Mouse (Mus musculus): ENCODE results near the gene Krtap7-1.
A peak's percentile ranks its signal among the peaks of the same experiment; 100 is the strongest.

The Krtap7-1 gene

DNA sequence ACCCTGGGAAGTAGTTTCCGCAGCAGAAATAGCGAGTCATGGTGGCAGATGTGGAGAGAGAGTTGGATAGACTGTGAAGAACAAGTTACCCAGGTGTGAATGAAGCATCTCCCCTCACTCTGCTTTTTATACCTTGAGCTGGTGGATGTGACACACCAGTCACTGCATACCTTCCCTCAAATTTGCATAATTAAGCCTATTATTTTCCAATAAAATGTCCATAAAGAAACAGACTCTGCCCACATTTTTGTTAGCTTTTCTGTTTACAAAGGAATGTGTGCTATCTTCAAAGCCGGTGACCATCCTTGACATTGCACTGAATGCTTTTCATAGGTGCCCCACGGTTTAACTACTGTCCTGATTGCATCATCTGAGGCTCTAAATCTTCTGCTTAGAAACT lies at the start of gene Krtap7-1:
TSS of gene Krtap7-1 (minus strand) at position 101 of the 400 bp plus-strand sequence.
- peak; percentile 11 to 57 for DNase-seq (ENCODE audit: inconsistent age in 2 of 2, low spot score in 1 of 2)

DNA sequence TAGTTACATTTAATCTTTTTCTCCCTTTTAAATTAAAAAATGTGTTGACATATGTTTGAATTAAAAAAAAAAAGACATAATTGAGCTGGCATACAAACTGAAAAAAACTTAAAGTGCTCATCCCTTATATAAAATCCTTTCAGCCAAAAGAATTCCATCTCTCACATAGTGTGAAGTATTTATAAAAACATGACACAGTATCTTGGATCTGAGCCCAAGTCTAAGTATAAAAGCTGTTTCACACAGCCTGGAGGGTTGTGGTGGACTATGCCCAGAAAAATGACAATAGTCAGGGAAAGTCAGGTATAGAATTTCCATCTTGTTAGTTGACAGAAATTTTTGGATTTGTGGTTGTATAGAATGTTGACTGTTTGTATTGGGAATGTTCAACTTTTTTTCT lies 42.2 kb upstream of the Krtap7-1 start:
- DNase-seq (ENCODE audit: inconsistent age in 2 of 2, low spot score in 1 of 2) = no peak

DNA sequence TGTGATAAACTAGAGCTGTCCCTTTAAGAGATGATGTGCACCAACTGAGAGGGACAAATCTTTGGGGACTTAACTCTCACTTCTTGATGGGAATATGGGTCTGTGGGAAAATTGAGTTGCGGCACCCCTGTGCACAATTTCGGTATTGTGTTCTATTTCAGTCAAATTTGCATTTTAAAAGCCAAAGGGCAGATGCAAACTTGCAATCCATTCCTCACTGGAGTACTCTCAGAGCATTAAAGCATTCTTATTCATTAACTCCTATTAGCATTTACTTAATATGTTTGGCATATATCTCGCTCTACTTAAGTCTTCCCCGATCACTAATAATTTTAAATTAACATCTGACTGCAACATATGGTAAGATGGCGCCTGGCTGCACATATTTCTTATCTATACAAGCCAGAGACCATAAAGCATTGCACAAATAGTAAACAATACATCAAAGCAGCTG lies 29.9 kb upstream of the Krtap7-1 start:
- no peak for DNase-seq (ENCODE audit: inconsistent age in 2 of 2, low spot score in 1 of 2)

DNA sequence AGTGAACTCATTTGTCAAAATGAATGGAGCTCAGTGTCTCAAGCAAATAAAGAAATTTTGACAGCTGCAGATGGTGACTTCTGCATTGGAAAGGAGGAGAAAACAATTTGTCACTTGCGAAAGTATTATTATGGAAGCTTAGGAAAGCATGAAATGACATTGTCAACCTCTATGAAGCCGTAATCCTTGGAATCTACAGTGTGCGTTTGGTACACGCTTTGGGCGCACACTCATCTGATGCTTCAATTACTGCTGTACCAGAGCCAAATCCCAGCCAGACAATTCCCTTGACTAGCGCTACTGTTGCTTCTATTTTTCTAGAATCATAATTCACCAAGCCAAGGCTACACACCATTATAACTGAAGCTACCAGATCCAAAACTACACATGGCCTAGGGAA lies 29.2 kb upstream of the Krtap7-1 start:
- DNase-seq (ENCODE audit: inconsistent age in 2 of 2, low spot score in 1 of 2) = no peak

DNA sequence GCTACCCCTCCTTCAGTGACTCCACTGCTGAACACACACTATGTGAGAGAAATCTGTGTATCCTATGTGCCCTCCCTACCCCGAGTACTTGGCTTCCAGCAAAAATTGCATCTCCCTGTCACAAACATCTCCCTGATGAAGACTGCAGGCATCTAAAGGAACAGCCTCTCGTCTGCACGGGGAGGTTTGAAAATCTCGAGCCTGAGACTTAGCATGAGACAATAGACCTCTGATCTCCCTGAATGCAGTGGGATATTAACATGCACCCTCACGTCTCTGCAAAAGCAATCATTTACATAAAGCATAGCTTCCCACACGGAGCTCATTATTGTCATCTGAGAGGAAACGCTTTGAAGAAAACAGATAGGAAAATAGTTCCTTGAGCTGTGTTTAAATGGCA lies 22.4 kb upstream of the Krtap7-1 start:
- DNase-seq (ENCODE audit: inconsistent age in 2 of 2, low spot score in 1 of 2) = no peak

DNA sequence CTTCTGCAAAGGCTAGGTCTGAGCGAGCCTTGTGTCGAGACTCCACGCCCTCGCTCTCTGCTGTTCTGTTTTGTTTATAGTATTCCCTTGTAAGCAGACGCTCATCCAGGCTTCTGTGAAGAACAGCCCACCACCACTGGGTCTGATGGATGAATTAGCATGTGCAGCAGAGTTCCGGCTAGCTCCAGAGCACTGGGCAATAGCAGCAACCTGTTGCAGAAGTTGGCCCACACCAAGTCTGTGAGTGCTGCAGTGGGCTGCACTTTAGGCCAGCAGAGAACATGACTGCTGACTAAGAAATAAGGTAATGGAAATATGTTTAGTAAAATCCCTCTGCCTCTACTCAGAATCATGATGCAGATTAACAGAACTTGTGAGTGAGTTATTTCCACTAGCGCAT lies 21.7 kb upstream of the Krtap7-1 start:
- DNase-seq (ENCODE audit: inconsistent age in 2 of 2, low spot score in 1 of 2) = no peak

DNA sequence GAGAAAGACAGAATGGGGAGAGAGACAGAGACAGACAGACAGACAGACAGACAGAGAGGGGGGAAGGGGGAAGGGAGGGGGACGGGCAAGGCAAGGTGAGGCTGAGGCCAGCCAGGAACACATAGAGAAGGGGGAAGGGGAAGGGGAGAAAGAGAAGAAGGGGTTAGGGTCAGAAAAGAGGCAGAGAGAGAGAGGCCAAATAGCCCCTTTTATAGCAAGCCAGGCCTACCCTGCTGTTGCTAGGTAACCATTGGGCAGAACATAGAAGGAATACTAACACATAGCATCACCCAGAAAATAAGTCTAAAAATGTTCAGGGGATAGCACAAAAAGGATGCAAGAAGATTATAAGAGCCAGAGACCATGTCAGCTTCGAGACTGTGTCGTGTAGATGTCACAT lies 20.3 kb upstream of the Krtap7-1 start:
- DNase-seq (ENCODE audit: inconsistent age in 2 of 2, low spot score in 1 of 2) = no peak

DNA sequence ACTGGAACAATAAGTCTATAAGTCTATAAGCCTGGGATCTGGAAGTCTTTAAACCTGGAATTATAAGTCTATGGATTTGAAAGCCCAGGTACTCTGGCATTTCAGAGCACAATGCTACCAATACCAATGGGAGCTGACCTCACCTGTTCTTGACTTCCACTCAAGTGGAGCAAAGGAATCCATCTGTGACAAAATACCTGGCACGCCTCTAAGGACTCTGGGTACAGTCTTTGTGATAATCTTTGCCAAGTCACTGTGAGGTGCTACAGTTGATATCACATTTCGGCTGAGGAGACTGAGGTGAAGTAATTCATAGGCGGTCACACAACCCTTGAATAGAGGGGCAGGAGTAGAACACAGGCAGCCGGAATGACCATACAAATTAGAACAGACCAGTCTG lies 12.9 kb upstream of the Krtap7-1 start:
- no peak for DNase-seq (ENCODE audit: inconsistent age in 2 of 2, low spot score in 1 of 2)

DNA sequence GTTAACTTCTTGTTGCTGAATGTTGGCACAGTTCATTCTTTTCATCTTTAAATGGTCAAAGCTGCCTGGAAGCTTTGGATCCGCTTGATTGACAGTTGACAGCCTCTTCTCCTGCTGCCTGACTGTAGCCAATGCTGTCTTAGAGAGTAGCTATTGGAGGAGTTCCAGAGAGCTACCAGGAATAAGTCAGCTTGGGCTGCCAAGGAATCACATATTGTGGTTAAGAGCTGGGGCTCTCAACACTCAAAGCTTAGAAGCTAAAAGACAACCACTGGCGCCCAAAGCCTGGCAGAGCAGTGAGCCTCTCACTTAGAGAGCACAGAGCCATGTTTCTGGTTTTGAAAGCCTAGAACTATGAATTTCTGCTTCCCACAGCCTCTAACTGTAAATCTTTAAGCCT lies 12.4 kb upstream of the Krtap7-1 start:
- DNase-seq (ENCODE audit: inconsistent age in 2 of 2, low spot score in 1 of 2) = no peak

DNA sequence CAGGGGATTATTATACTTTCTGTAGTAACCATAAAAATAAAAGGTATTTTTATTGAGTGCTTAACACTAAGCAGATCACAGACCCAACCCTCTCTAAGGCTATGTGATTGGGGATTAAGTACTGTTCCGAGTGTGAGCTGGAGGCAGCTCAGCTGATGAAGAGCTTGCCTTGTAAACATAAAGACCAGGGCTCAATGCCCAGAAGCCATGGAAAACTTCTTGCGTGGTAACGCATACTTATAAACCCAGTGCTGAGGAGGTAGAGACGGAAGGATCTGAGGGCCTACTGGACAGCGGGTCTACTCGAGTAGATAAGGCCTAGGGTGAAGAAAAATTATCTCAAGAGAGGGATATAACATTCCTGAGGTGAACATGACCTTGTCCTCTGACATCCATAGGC lies 12.0 kb upstream of the Krtap7-1 start:
- DNase-seq (ENCODE audit: inconsistent age in 2 of 2, low spot score in 1 of 2) = no peak

DNA sequence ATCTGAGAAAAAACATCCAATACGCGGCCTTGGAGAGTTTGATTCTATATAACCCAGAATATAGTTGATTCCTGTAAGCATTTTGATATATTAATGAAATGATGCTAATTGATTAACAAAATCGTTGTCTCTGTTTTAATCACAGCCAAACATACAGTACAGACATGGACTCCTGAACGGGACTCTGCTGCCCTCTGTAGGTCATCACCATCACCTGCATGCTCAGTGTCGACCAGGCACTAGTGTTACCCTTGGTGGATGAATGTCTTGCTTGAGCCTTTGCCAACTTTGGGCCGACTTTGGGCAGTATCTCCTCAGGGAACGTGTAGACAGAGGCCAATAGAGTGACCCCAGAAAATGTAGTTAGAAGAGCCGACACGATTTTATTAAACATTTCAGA lies 9.5 kb upstream of the Krtap7-1 start:
- DNase-seq (ENCODE audit: inconsistent age in 2 of 2, low spot score in 1 of 2) = peak; percentile 60 to 83

DNA sequence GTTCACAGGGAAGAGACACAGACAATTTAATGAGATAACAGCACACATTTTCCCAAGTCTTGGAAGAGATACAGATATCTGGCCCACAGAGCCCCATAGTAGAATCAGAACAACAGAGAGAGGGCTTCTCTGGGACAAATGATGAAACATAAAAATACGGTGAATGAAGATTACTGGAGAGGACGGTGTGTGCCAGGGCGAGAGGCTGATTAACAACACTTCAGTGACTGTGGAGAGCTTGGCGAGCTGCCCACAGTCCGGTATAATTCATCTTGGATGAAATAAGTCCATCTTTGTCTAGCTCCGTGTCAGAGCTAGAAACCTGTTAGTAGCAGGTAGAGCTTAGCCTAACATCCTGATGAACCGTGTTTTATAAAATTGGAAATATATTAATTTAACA lies 5.3 kb upstream of the Krtap7-1 start:
- no peak for DNase-seq (ENCODE audit: inconsistent age in 2 of 2, low spot score in 1 of 2)

DNA sequence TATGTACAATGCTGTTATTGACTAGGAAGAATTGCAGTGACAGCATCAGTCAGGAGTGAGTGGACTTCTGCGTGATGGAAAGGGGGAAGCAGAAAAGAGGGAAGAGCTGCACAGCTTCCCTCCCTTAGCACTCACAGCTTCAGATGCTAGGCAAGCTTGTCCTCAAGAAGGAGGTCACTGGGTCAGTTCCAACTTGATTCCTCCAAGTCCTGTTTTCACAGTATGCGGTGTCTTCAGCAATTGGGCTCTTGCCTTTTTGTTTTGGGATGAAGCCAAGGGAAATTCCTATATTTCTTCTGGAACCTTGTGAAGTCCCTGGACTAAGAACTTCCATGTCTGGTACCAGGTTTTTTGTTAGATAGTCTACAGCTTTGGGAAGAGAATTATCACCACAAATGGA lies 4.6 kb downstream of the Krtap7-1 start:
- DNase-seq (ENCODE audit: inconsistent age in 2 of 2, low spot score in 1 of 2) = no peak

DNA sequence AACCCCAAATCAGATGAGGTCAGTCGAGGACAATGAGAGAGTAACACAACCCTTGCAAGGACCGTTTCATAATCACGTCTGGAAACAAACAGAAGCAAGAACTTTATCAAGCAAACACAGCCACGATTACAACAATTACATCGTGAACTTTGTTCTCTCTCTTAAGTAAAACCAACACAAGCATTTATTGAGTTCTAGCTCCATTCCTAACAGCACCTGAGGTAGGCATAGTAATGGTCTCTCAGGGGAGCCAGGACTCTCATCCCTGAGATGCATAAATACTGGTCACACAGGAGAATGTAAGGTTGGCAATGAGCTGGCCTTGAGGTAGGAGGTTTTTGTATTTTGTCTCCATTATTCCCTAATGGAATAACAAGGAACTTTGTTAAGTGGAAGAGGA lies 6.3 kb downstream of the Krtap7-1 start:
- no peak for DNase-seq (ENCODE audit: inconsistent age in 2 of 2, low spot score in 1 of 2)

DNA sequence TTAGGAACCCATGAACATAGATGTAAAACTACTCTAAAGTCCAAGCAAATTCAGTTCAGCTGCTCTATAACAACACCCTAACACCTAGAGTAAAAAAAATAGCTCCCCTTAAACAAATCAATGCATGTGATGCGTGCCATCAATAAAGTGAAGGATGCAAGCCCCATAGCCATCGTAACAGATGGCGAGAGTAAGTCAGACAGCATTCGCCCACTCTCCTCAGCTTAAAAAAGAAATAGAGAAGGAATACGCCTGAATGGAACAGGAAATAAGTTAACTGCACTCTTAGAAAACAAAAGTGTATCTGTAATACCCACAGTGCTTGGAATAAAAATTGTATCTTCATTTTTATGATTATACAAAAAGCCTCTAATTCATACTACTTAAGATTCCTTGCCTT lies 11.1 kb downstream of the Krtap7-1 start:
- no peak for DNase-seq (ENCODE audit: inconsistent age in 2 of 2, low spot score in 1 of 2)

DNA sequence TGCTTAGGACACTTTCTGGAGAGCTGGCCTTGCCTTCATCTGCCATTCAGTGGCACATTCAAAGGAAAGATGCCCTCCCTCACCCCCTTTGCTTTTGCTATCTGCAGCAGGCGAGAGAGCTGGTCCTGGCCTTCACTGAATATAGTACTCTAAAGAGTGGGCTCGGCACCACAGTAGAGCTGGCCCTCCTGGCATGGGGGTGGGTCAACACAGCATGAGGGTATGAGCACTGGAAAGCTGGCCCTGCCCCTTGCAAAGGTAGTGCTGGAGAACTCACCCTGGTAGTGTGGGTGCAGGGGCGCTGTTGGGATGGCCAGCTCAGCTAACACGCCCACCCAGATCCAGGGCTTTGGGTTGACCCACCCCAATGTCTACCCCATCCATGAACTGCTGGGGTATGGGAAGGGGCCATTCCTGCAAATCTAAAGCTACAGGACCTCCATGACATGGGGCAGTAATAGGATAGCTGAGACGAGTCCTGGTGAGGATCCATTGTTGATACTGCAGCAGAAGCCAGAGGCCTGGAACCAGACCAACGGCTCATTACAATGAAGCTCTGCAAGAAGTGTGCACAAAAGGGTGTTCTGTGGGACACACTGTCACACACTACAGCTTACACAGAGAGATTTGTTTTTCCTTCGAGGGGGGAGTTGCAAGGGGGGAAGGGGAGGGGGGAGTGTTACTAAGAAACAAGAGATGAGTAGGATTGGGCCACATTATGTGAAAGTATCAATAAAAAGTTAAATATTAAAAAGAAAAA lies 12.5 kb downstream of the Krtap7-1 start:
- no peak for DNase-seq (ENCODE audit: inconsistent age in 2 of 2, low spot score in 1 of 2)

DNA sequence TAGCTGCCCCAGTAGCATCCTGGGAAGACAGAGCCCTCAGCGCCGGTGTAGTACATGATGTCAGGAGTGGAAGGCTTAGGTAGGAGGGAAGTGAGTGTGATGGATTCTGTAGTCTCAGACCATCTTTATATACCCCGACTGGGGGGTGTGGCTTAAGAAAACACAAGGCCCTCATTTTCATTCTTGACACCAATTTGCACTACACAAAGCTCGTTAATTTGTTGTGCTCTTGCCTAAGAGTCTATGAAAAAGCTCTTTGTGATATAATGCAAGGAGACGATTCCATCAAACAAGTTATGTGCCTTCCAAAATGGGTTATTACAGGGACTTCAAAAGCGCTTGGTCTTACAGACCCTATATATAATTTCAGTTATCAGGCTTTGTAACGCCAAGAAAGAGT lies 20.3 kb downstream of the Krtap7-1 start, which contains the start of gene Krtap8-1:
TSS of gene Krtap8-1 (minus strand) at position 101 of the 400 bp plus-strand sequence.
- DNase-seq (ENCODE audit: inconsistent age in 2 of 2, low spot score in 1 of 2) = no peak

DNA sequence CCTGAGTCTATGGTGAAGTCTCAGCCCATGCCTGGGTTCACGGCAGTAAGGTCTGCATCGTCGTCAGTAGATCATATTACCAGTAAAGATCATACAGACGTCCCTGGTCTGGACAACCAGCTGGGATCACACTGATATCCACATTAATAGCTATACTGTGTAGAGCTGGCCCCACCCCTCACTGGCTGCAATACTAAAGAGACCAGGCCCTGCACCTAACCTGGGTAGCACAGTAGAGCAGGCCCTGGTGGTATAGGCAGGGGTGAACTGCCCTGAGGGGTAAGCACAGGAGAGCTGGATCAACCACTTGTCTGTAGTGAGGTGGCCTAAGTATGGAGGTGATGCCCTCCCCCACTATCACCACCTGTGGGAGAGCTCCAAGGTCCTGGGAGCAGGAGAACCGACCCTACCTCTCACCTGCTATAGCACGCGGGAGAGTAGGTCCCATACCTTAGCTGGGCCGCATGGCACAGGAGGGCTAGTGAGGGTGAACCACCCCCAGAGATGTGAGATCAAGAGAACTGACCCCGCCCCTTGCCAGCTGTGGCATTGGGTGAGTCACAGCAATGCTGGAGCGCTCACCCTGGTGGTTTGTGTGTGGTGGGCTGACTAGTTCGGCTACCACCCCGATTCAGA lies 30.3 kb downstream of the Krtap7-1 start:
- DNase-seq (ENCODE audit: inconsistent age in 2 of 2, low spot score in 1 of 2) = no peak

DNA sequence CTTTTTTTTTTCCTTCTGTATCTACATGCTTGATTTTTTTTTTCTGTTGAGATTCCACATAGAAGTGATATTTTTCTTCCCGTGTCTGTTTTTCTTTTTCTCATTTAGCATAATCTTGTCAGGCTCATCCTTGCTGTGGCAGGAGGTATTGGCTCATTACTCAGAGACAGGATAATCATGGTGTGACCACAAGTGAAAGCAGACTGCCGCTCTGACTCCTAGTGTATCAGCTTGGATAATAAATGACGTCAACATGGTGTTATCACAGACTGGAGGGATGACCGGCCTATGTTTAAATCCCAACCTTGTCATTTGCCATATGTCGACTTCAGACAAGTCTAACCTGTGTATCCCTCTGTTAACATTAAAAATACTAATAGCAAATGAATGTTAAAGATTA lies 46.9 kb downstream of the Krtap7-1 start:
- DNase-seq (ENCODE audit: inconsistent age in 2 of 2, low spot score in 1 of 2) = no peak

Measured in adrenal gland, adult (tissue).